Mouse (Mus musculus) ES-E14 (cell line): Measurements from ENCODE around the gene Atl1. TPM values are rescaled to one million over a fixed set of nuclear protein-coding genes. Genes with fewer than 3 reads are reported as not detected.
A peak's percentile ranks its signal among the peaks of the same experiment; 100 is the strongest.

Source experiments
- DNase-seq: peaks from one replicate; pipeline ENCODE4 v3.0.0-alpha.2; 2013; ENCODE audit warnings: low read depth, low spot score
- H3K27ac ChIP-seq: 2 replicates; pipeline ENCODE4 v1.5.1; 2012; ENCODE audit warnings: low read depth, mild to moderate bottlenecking, low read length, moderate library complexity, mixed read lengths; ENCODE audit not compliant: poor library complexity, insufficient read depth, severe bottlenecking
- H3K36me3 ChIP-seq: 2 replicates; pipeline ENCODE4 v1.6.1; 2012; ENCODE audit warnings: mild to moderate bottlenecking, low read length, moderate library complexity, mixed read lengths; ENCODE audit not compliant: control insufficient read depth, poor library complexity, insufficient read depth, severe bottlenecking
- H3K4me1 ChIP-seq, 2 experiments: fragments of 150-350 bp in 1 of 2; sonication (generic) in 1 of 2; 2 replicates each; pipeline ENCODE4 v1.6.1; 2012; ENCODE audit warnings: low read length in 2 of 2, mild to moderate bottlenecking in 1 of 2, mixed read lengths in 1 of 2; ENCODE audit not compliant: control insufficient read depth in 2 of 2, insufficient read depth in 2 of 2, poor library complexity in 1 of 2
- H3K4me3 ChIP-seq, 2 experiments: fragments of 150-350 bp in 1 of 2; sonication (generic) in 1 of 2; 2 replicates each; pipeline ENCODE4 v1.5.1; 2012; ENCODE audit warnings: low read length in 2 of 2, low read depth in 1 of 2, mild to moderate bottlenecking in 1 of 2, mixed read lengths in 1 of 2; ENCODE audit not compliant: insufficient read depth in 1 of 2, poor library complexity in 1 of 2, severe bottlenecking in 1 of 2
- H3K9ac ChIP-seq: 2 replicates; pipeline ENCODE4 v1.6.1; 2012; ENCODE audit warnings: low read depth, mild to moderate bottlenecking, low read length, mixed read lengths; ENCODE audit not compliant: poor library complexity, insufficient read depth, severe bottlenecking
- H3K9me3 ChIP-seq: fragments of 150-350 bp; sonication (generic); 2 replicates; pipeline ENCODE4 v1.6.1; 2012; ENCODE audit warnings: low read depth, mild to moderate bottlenecking, low read length; ENCODE audit not compliant: control insufficient read depth, insufficient read depth
- CHD2 ChIP-seq: IDR thresholded peaks from 2 replicates; pipeline ENCODE4 v1.6.1; 2014; ENCODE audit warnings: mild to moderate bottlenecking, low read depth, low read length, inconsistent platforms
- HCFC1 ChIP-seq: IDR thresholded peaks from 2 replicates; pipeline ENCODE4 v1.6.1; 2012; ENCODE audit warnings: low read length, inconsistent platforms, borderline replicate concordance; ENCODE audit not compliant: insufficient read depth
- MAFK ChIP-seq: IDR thresholded peaks from 2 replicates; pipeline ENCODE4 v1.6.1; 2014; ENCODE audit warnings: mild to moderate bottlenecking, low read depth, low read length, inconsistent platforms; ENCODE audit not compliant: insufficient read depth
- ZC3H11A ChIP-seq: IDR thresholded peaks from 2 replicates; pipeline ENCODE4 v1.6.1; 2012; ENCODE audit warnings: low read depth, mild to moderate bottlenecking, inconsistent platforms, low read length, borderline replicate concordance
- ZNF384 ChIP-seq: IDR thresholded peaks from 2 replicates; pipeline ENCODE4 v1.6.1; 2012; ENCODE audit warnings: low read depth, low read length, inconsistent platforms
- in situ Hi-C, 2 experiments: fragments of 600-800 bp; cut with MboI; formaldehyde crosslinking; loops; one replicate each; pipeline ENCODE4 v1.15.1; 2025; ENCODE audit warnings: low sequenced_read_pairs in 2 of 2, inconsistent platforms in 1 of 2; ENCODE audit not compliant: unreplicated experiment in 2 of 2
- total RNA-seq: library from RNA; depleted of rRNA; stranded (reverse); fragments of 300-350 nt; gene quantifications from 2 replicates; pipeline ENCODE4 v1.2.3, GENCODE M21; 2012

Gene Atl1
- total RNA-seq, 1 experiment, result 2.5 TPM

GRCm38 (mm10) chr12:69922099-69922498, 29.7 kb downstream of the Atl1 start:
- no peak overlapping the region for H3K27ac ChIP-seq
- no peak for DNase-seq
- H3K9me3 ChIP-seq, result no peaks in the 10 kb centered on the region
- TF ChIP-seq HCFC1 (no peak), ZNF384 (no peak), MAFK (no peak), CHD2 (no peak), ZC3H11A (no peak)
- H3K9ac ChIP-seq, result no peak overlapping the region
- H3K36me3 ChIP-seq, result no peaks in the 10 kb centered on the region
- H3K4me3 ChIP-seq, result no peak overlapping the region
- H3K4me1 ChIP-seq, result no peaks in the 10 kb centered on the region
- in situ Hi-C loops, result no loop called here

- Histone ChIP-seq H3K4me1 (no peaks in the 10 kb centered on the region), H3K4me3 (no peak overlapping the region), H3K9ac (no peak overlapping the region), H3K27ac (no peak overlapping the region), H3K36me3 (no peaks in the 10 kb centered on the region), H3K9me3 (no peaks in the 10 kb centered on the region)
- no peak for TF ChIP-seq HCFC1
- no peak for TF ChIP-seq CHD2
- TF ChIP-seq ZNF384, result no peak
- TF ChIP-seq ZC3H11A, result no peak
- TF ChIP-seq MAFK, result no peak
- in situ Hi-C loops, result no loop called here
- no peak for DNase-seq
These were observed 30.7 kb downstream of the Atl1 start for GRCm38 (mm10) chr12:69923128-69923527.

- Histone ChIP-seq H3K36me3 (no peaks in the 10 kb centered on the region), H3K9me3 (no peaks in the 10 kb centered on the region), H3K4me3 (no peak overlapping the region), H3K9ac (no peak overlapping the region), H3K27ac (no peak overlapping the region), H3K4me1 (no peaks in the 10 kb centered on the region)
- TF ChIP-seq HCFC1 (no peak), CHD2 (no peak), ZC3H11A (no peak)
- in situ Hi-C loops, result no loop called here
- DNase-seq, result no peak
These were observed 31.2 kb downstream of the Atl1 start for GRCm38 (mm10) chr12:69923603-69924002.

GRCm38 (mm10) chr12:69924012-69924411, 31.6 kb downstream of the Atl1 start:
- DNase-seq, result no peak
- H3K4me1 ChIP-seq, result no peaks in the 10 kb centered on the region
- H3K36me3 ChIP-seq, result no peaks in the 10 kb centered on the region
- H3K27ac ChIP-seq, result no peak overlapping the region
- H3K9me3 ChIP-seq, result no peaks in the 10 kb centered on the region
- no peak overlapping the region for H3K9ac ChIP-seq
- in situ Hi-C loops, result no loop called here
- TF ChIP-seq ZNF384 (no peak), ZC3H11A (peak; percentile 41; the same call in 1 of the 2 replicates), CHD2 (no peak)
- H3K4me3 ChIP-seq, result no peak overlapping the region

- Histone ChIP-seq H3K4me1 (no peaks in the 10 kb centered on the region), H3K9me3 (no peaks in the 10 kb centered on the region), H3K27ac (no peak overlapping the region), H3K36me3 (no peaks in the 10 kb centered on the region), H3K4me3 (no peak overlapping the region), H3K9ac (0 out of 2 replicates have a peak overlapping the region, but pooled peaks have one; percentile 26)
- TF ChIP-seq ZNF384, result no peak
- TF ChIP-seq MAFK, result no peak
- TF ChIP-seq HCFC1, result no peak
- no peak for TF ChIP-seq CHD2
- no peak for TF ChIP-seq ZC3H11A
- in situ Hi-C loops, result no loop called here
- no peak for DNase-seq
These were observed 34.3 kb downstream of the Atl1 start for GRCm38 (mm10) chr12:69926716-69927115.
